Mouse (Mus musculus) CD4-positive, CD25-positive, alpha-beta regulatory T cell, adult 2 months (primary cell): Measurements from ENCODE around the gene Cd160.
A peak's percentile ranks its signal among the peaks of the same experiment; 100 is the strongest.

ENCODE experiments used
- DNase-seq: peaks from one replicate; pipeline ENCODE4 v3.0.0-alpha.2; 2012; ENCODE audit warnings: low read depth, low spot score

Cd160 gene

GRCm38 (mm10) chr3:96759695-96760094 lies 69.5 kb downstream of the Cd160 start:
- DNase-seq: peak; percentile 24

- no peak for DNase-seq
These were observed 71.5 kb downstream of the Cd160 start for GRCm38 (mm10) chr3:96757691-96758090.

- DNase-seq: no peak
These were observed 73.2 kb downstream of the Cd160 start for GRCm38 (mm10) chr3:96755935-96756334.
